Mouse (Mus musculus) MEL (cell line): ENCODE results near the gene Mab21l1. TPM values are rescaled to one million over a fixed set of nuclear protein-coding genes. Genes with fewer than 3 reads are reported as not detected.

Experiments
- DNase-seq: peaks from one replicate; pipeline ENCODE4 v3.0.0; 2011; ENCODE audit warnings: low read depth, low spot score
- H3K27ac ChIP-seq: 2 replicates; pipeline ENCODE4 v1.5.1; 2012; ENCODE audit warnings: low read depth, mild to moderate bottlenecking, control low read depth, low read length, moderate library complexity; ENCODE audit not compliant: control insufficient read depth
- H3K27me3 ChIP-seq, 2 experiments: fragments of 150-350 bp in 1 of 2; sonication (generic) in 1 of 2; 2 replicates each; pipeline ENCODE4 v1.6.1; 2012; ENCODE audit warnings: low read length in 2 of 2, mild to moderate bottlenecking in 2 of 2, improper control_type of control experiment in 1 of 2, moderate library complexity in 1 of 2; ENCODE audit not compliant: insufficient read depth in 2 of 2, control insufficient read depth in 1 of 2
- H3K36me3 ChIP-seq, 2 experiments: 2 replicates each; pipeline ENCODE4 v1.6.1; 2012 to 2014; ENCODE audit warnings: low read length in 2 of 2, improper control_type of control experiment in 1 of 2, inconsistent platforms in 1 of 2, mild to moderate bottlenecking in 1 of 2; ENCODE audit not compliant: insufficient read depth in 2 of 2, control insufficient read depth in 1 of 2
- H3K4me1 ChIP-seq, 2 experiments: fragments of 150-350 bp in 1 of 2; sonication (generic) in 1 of 2; 2 replicates each; pipeline ENCODE4 v1.6.1; 2012; ENCODE audit warnings: low read length in 2 of 2, improper control_type of control experiment in 1 of 2, mild to moderate bottlenecking in 1 of 2; ENCODE audit not compliant: insufficient read depth in 2 of 2, control insufficient read depth in 1 of 2
- H3K4me3 ChIP-seq, 2 experiments: fragments of 150-350 bp in 1 of 2; sonication (generic) in 1 of 2; 2 replicates each; pipeline ENCODE4 v1.5.1; 2012; ENCODE audit warnings: low read depth in 2 of 2, low read length in 2 of 2, mild to moderate bottlenecking in 2 of 2, moderate library complexity in 2 of 2, control low read depth in 1 of 2, improper control_type of control experiment in 1 of 2; ENCODE audit not compliant: control insufficient read depth in 1 of 2, insufficient read depth in 1 of 2
- H3K79me2 ChIP-seq: 2 replicates; pipeline ENCODE4 v1.6.1; 2012; ENCODE audit warnings: mild to moderate bottlenecking, low read length, moderate library complexity; ENCODE audit not compliant: control insufficient read depth, poor library complexity, insufficient read depth
- H3K9ac ChIP-seq: 2 replicates; pipeline ENCODE4 v1.6.1; 2012; ENCODE audit warnings: low read depth, mild to moderate bottlenecking, control low read depth, low read length, moderate library complexity; ENCODE audit not compliant: control insufficient read depth, poor library complexity, severe bottlenecking
- H3K9me3 ChIP-seq: fragments of 150-350 bp; sonication (generic); replicated peaks from 2 replicates; pipeline ENCODE4 v1.6.1; 2012; ENCODE audit warnings: mild to moderate bottlenecking, low read length, improper control_type of control experiment, moderate library complexity; ENCODE audit not compliant: insufficient read depth
- BHLHE40 ChIP-seq: IDR thresholded peaks from 2 replicates; pipeline ENCODE4 v1.6.1; 2012; ENCODE audit warnings: low read depth, mild to moderate bottlenecking, inconsistent platforms, low read length, improper control_type of control experiment, borderline replicate concordance
- CHD2 ChIP-seq: IDR thresholded peaks from 2 replicates; pipeline ENCODE4 v1.6.1; 2011; ENCODE audit warnings: low read length, improper control_type of control experiment
- CTCF ChIP-seq, 3 experiments: IDR thresholded peaks in 2 of 3; conservative IDR thresholded peaks in 1 of 3; 2 replicates each; pipeline ENCODE4 v1.5.1; 2011 to 2012; ENCODE audit warnings: low read length in 3 of 3, low read depth in 2 of 3, mild to moderate bottlenecking in 2 of 3, improper control_type of control experiment in 1 of 3, inconsistent platforms in 1 of 3, mixed read lengths in 1 of 3, moderate library complexity in 1 of 3; ENCODE audit not compliant: control insufficient read depth in 1 of 3, insufficient read depth in 1 of 3, poor library complexity in 1 of 3, severe bottlenecking in 1 of 3
- E2F4 ChIP-seq: IDR thresholded peaks from 2 replicates; pipeline ENCODE4 v1.6.1; 2011; ENCODE audit warnings: low read depth, low read length, improper control_type of control experiment, borderline replicate concordance
- EP300 ChIP-seq, 2 experiments: IDR thresholded peaks; 2 replicates each; pipeline ENCODE4 v1.6.1; 2011; ENCODE audit warnings: improper control_type of control experiment in 2 of 2, low read length in 2 of 2, low read depth in 1 of 2, mild to moderate bottlenecking in 1 of 2
- GABPA ChIP-seq: IDR thresholded peaks from 2 replicates; pipeline ENCODE4 v1.6.1; 2012; ENCODE audit warnings: low read depth, mild to moderate bottlenecking, inconsistent platforms, low read length, improper control_type of control experiment, moderate library complexity
- GATA1 ChIP-seq: IDR thresholded peaks from 2 replicates; pipeline ENCODE4 v1.6.1; 2011; ENCODE audit warnings: low read depth, low read length, improper control_type of control experiment
- HCFC1 ChIP-seq: IDR thresholded peaks from 2 replicates; pipeline ENCODE4 v1.6.1; 2012; ENCODE audit warnings: low read depth, mild to moderate bottlenecking, inconsistent platforms, low read length, improper control_type of control experiment, moderate library complexity
- MAFK ChIP-seq: IDR thresholded peaks from 2 replicates; pipeline ENCODE4 v1.6.1; 2011; ENCODE audit warnings: low read depth, mild to moderate bottlenecking, low read length, improper control_type of control experiment, borderline replicate concordance
- MEF2A ChIP-seq: IDR thresholded peaks from 2 replicates; pipeline ENCODE4 v1.6.1; 2014; ENCODE audit warnings: low read depth, mild to moderate bottlenecking, inconsistent platforms, low read length, improper control_type of control experiment; ENCODE audit not compliant: poor library complexity, insufficient replicate concordance, severe bottlenecking; ENCODE audit errors: extremely low read depth
- MYC ChIP-seq: IDR thresholded peaks from 2 replicates; pipeline ENCODE4 v1.6.1; 2011; ENCODE audit warnings: low read depth, mild to moderate bottlenecking, low read length, improper control_type of control experiment, moderate library complexity
- NELFE ChIP-seq: IDR thresholded peaks from 2 replicates; pipeline ENCODE4 v1.6.1; 2011; ENCODE audit warnings: low read depth, low read length, improper control_type of control experiment
- POLR2A ChIP-seq, 2 experiments: IDR thresholded peaks; 2 replicates each; pipeline ENCODE4 v1.6.1; 2011 to 2012; ENCODE audit warnings: low read length in 2 of 2, mild to moderate bottlenecking in 2 of 2, control low read depth in 1 of 2, improper control_type of control experiment in 1 of 2, low read depth in 1 of 2, moderate library complexity in 1 of 2; ENCODE audit not compliant: control insufficient read depth in 1 of 2, insufficient read depth in 1 of 2, poor library complexity in 1 of 2
- POLR2AphosphoS5 ChIP-seq: IDR thresholded peaks from 2 replicates; pipeline ENCODE4 v1.6.1; 2012; ENCODE audit warnings: low read depth, borderline replicate concordance, mild to moderate bottlenecking, inconsistent platforms, low read length, moderate library complexity, mixed read lengths
- RCOR1 ChIP-seq: IDR thresholded peaks from 2 replicates; pipeline ENCODE4 v1.6.1; 2012; ENCODE audit warnings: low read depth, mild to moderate bottlenecking, inconsistent platforms, low read length, improper control_type of control experiment
- SMC3 ChIP-seq: IDR thresholded peaks from 2 replicates; pipeline ENCODE4 v1.6.1; 2011; ENCODE audit warnings: low read depth, low read length, improper control_type of control experiment
- TAL1 ChIP-seq: IDR thresholded peaks from 2 replicates; pipeline ENCODE4 v1.6.1; 2012; ENCODE audit warnings: mild to moderate bottlenecking, inconsistent platforms, low read length, moderate library complexity, mixed read lengths
- TCF12 ChIP-seq: IDR thresholded peaks from 2 replicates; pipeline ENCODE4 v1.6.1; 2014; ENCODE audit warnings: low read depth, mild to moderate bottlenecking, inconsistent platforms, low read length, improper control_type of control experiment, moderate library complexity
- UBTF ChIP-seq: IDR thresholded peaks from 2 replicates; pipeline ENCODE4 v1.6.1; 2012; ENCODE audit warnings: low read depth, mild to moderate bottlenecking, inconsistent platforms, low read length, improper control_type of control experiment, moderate library complexity, borderline replicate concordance; ENCODE audit not compliant: insufficient read depth
- USF2 ChIP-seq, 2 experiments: IDR thresholded peaks; 2 replicates each; pipeline ENCODE4 v1.6.1; 2011 to 2012; ENCODE audit warnings: improper control_type of control experiment in 2 of 2, low read length in 2 of 2, borderline replicate concordance in 1 of 2, inconsistent platforms in 1 of 2, low read depth in 1 of 2, mild to moderate bottlenecking in 1 of 2; ENCODE audit not compliant: insufficient read depth in 1 of 2
- ZNF384 ChIP-seq: IDR thresholded peaks from 2 replicates; pipeline ENCODE4 v1.6.1; 2012; ENCODE audit warnings: low read depth, mild to moderate bottlenecking, inconsistent platforms, low read length, improper control_type of control experiment
- polyA plus RNA-seq, 2 experiments: library from polyadenylated mRNA; stranded (reverse) in 1 of 2; unstranded in 1 of 2; fragments of >175 nt in 1 of 2; fragments of >200 nt in 1 of 2; gene quantifications; 2 replicates each; pipeline versions ENCODE4 v1.2.1 to v1.2.4; 2012; ENCODE audit warnings: low replicate concordance in 2 of 2, low read depth in 1 of 2; ENCODE audit not compliant: insufficient read length in 2 of 2, insufficient read depth in 1 of 2, missing spikeins in 1 of 2
- total RNA-seq: library from RNA; depleted of rRNA; stranded (reverse); fragments of 300-350 nt; gene quantifications from 2 replicates; pipeline ENCODE4 v1.2.3, GENCODE M21; 2012

The Mab21l1 gene
- total and polyA plus RNA-seq, 3 experiments = not detected

- no peak for DNase-seq
- H3K9ac ChIP-seq = no peak overlapping the region
- TF ChIP-seq CHD2 (no peak), RCOR1 (no peak), POLR2A (IDR thresholded peaks at IDR 0.05; ENCODE audit: control insufficient read depth in 1 of 2, insufficient read depth in 1 of 2, low read depth in 1 of 2, low read length in 2 of 2, poor library complexity in 1 of 2) (no peak), E2F4 (no peak), GATA1 (no peak), MYC (no peak), HCFC1 (no peak), CTCF (IDR thresholded peaks at IDR 0.05 in 2 of 3, conservative IDR thresholded peaks at IDR 0.05 in 1 of 3; ENCODE audit: control insufficient read depth in 1 of 3, insufficient read depth in 1 of 3, low read depth in 2 of 3, low read length in 3 of 3, poor library complexity in 1 of 3, severe bottlenecking in 1 of 3) (no peak), UBTF (no peak), TAL1 (no peak), USF2 (IDR thresholded peaks at IDR 0.05; ENCODE audit: borderline replicate concordance in 1 of 2, insufficient read depth in 1 of 2, low read depth in 1 of 2, low read length in 2 of 2) (no peak), MEF2A (no peak), TCF12 (no peak), POLR2AphosphoS5 (no peak), EP300 (IDR thresholded peaks at IDR 0.05; ENCODE audit: low read depth in 1 of 2, low read length in 2 of 2) (no peak), MAFK (no peak), ZNF384 (no peak), GABPA (no peak), SMC3 (no peak)
- 0 out of 4 replicates have a peak, but pooled peaks cover 0 to 2% of the 10 kb centered on the region in 2 experiments for H3K36me3 ChIP-seq
- H3K27me3 ChIP-seq = no peaks in the 10 kb centered on the region; a peak in 1 of 4 replicates
- H3K4me3 ChIP-seq = no peak overlapping the region
- no peaks in the 10 kb centered on the region for H3K9me3 ChIP-seq
- no peaks in the 10 kb centered on the region for H3K79me2 ChIP-seq
- no peaks in the 10 kb centered on the region; a peak in 1 of 4 replicates for H3K4me1 ChIP-seq
- H3K27ac ChIP-seq = no peak overlapping the region
These were observed 35.8 kb downstream of the Mab21l1 start for GRCm38 (mm10) chr3:55818082-55818481.

DNA sequence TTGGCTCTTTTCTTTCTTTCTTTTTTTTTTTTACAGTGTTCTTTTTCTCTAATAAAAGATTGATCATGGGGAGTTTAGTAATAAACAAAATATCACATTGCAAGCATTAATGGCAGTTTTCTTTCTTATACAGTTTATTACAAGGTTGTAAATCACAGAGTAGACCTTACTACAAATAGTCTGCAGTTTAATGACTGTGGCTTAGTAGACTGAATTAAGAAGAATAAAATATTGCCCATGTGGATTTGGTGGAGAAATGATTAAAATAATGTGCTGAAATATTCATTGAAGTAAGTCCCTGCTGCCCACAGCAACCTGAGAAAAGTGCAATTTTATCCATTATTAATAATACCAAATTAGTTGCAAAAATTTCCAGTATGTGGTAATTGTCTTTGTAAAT lies 37.3 kb downstream of the Mab21l1 start:
- no peak for DNase-seq
- Histone ChIP-seq H3K79me2 (no peaks in the 10 kb centered on the region), H3K27ac (no peak overlapping the region), H3K4me1 (no peaks in the 10 kb centered on the region; a peak in 1 of 4 replicates), H3K27me3 (no peaks in the 10 kb centered on the region), H3K4me3 (no peak overlapping the region), H3K9ac (no peak overlapping the region), H3K9me3 (no peaks in the 10 kb centered on the region), H3K36me3 (0 out of 4 replicates have a peak, but pooled peaks cover 0 to 2% of the 10 kb centered on the region in 2 experiments)
- TF ChIP-seq E2F4 (no peak), NELFE (no peak), TAL1 (no peak), RCOR1 (no peak), MYC (no peak), HCFC1 (no peak), USF2 (IDR thresholded peaks at IDR 0.05; ENCODE audit: borderline replicate concordance in 1 of 2, insufficient read depth in 1 of 2, low read depth in 1 of 2, low read length in 2 of 2) (no peak), BHLHE40 (no peak), MEF2A (no peak), CHD2 (no peak), SMC3 (no peak)
